Mouse (Mus musculus) central nervous system, embryonic 14 days (tissue): ENCODE results near the gene Gm5129. TPM values are rescaled to one million over a fixed set of nuclear protein-coding genes. Genes with fewer than 3 reads are reported as not detected.

ENCODE experiments used
- polyA plus RNA-seq: library from polyadenylated mRNA; depleted of rRNA; stranded (reverse); fragments of >200 nt; gene quantifications from 2 replicates; pipeline ENCODE4 v1.2.3, GENCODE M21; 2012; rRNA removed

Gene Gm5129
- polyA plus RNA-seq, result not detected in 2 replicates

GRCm38 (mm10) chr5:29735557-29736061 is at the start of gene Gm5129, which contains the start of gene Dnajb6:
Gm5129 (minus strand) TSS chr5:29735936.
Dnajb6 (plus strand) TSS chr5:29735688.

Other genes starting within 250 kb of the Gm5129 start
- gene Ube3c, start 166.7 kb downstream of the Gm5129 start, polyA plus RNA-seq, result 32.0 and 32.6 TPM in 2 replicates
- 195 and 219 TPM in 2 replicates for gene Dnajb6, start 248 bp downstream of the Gm5129 start, polyA plus RNA-seq